In the genomic region with DNA sequence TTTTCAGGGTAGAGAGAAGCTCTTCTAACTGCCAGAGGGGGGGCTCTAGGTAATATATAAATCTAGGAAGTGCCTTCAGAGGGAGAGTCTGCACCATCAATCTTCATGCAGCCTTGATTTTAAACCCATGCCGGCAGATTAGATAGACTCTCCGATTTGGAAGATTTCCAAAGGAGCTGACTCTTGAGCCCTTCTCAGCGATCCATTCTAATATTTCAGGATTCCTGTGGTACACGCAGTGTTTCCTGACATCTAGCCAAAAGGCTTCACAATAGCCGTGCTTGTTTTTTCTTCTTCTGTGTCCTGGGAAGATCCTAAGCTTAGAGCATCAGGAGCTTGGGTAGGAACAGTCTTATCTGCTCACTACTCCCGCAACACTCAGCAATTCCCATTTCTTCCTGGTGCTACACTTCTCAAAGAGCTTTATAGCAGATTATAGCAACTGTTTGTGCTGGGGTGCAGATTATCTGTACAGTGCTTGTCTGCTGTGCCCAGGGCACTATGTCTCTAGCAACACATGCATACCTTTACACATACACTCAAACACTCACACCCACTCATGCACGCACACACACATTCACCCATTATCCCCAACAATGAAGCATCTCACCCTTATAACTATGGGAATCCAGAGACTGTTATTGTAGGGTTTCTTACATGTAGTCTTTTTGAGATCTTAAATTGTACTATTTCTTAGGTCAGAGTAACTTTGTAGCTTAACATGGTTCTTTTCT, we compare ENCODE assay signal across 10 mouse cellular contexts. TPM values are rescaled to one million over a fixed set of nuclear protein-coding genes. Genes with fewer than 3 reads are reported as not detected.
A peak's percentile ranks its signal among the peaks of the same experiment; 100 is the strongest.
DNase-seq lines count a peak whose midpoint lies in the region; ATAC-seq and TF ChIP-seq lines count a peak whose summit lies in the region.
"Had no signal": no experiment of that assay in that cellular context is flagged by ENCODE, and none has a peak within 500 bp of the region (broad histone marks: within the 10 kb centered on the region; RNA-seq: fewer than 3 reads in every experiment).

No protein-coding gene starts in this region.

- POLR2A ChIA-PET in Patski (lab: Charles Lee), result interaction anchor here (0.6 to 1.4 kb wide), 3 partner anchors 19 to 232 kb away, joined by 3 to 4 read pairs (median 4); no protein-coding TSS in a partner anchor

- intact Hi-C loops in heart, postnatal 10 days (cut with DNase I), result loop anchor here (5.0 to 10.0 kb wide), 2 partner anchors 203 to 1006 kb away; no protein-coding TSS in a partner anchor
- intact Hi-C loops in left cerebral cortex, postnatal 36 days (cut with DNase I), result loop anchor here (10.0 kb wide), 1 partner anchor 1006 kb away; no protein-coding TSS in a partner anchor

- H3K4me1 ChIP-seq in heart, embryonic 12.5 days (replicated peaks), result peaks cover 12% of the 10 kb centered on the region
- peaks cover 28% of the 10 kb centered on the region for H3K4me1 ChIP-seq in midbrain, embryonic 15.5 days

- CTCF ChIA-PET in Patski (lab: Charles Lee), result interaction anchor here (0.7 to 2.3 kb wide), 9 partner anchors 9 to 953 kb away, joined by 3 to 13 read pairs (median 3); no protein-coding TSS in a partner anchor

- in situ Hi-C loops in Patski (cut with MboI; ENCODE audit: low pct_unique_long_range_greater_than_20kb), result loop anchor here (5.0 to 25.0 kb wide), 6 partner anchors 364 to 1008 kb away; no protein-coding TSS in a partner anchor

- ATAC-seq in heart, embryonic 12.5 days (ENCODE audit: insufficient number of reproducible peaks, low FRiP score), result no peak
- ATAC-seq in Patski, result peak; percentile 2
- no peak for ATAC-seq in midbrain, embryonic 15.5 days (replicated peaks)

- H3K4me2 ChIP-seq in heart, embryonic 12.5 days, result peak overlapping the region; percentile 8; the same call in 1 of the 2 replicates
- peak overlapping the region; percentile 89 for H3K4me2 ChIP-seq in midbrain, embryonic 15.5 days

- no peak overlapping the region for H3K4me3 ChIP-seq in heart, embryonic 12.5 days
- H3K4me3 ChIP-seq in midbrain, embryonic 15.5 days, result peak overlapping the region; percentile 77

- H3K9ac ChIP-seq in heart, embryonic 12.5 days, result no peak overlapping the region
- H3K9ac ChIP-seq in midbrain, embryonic 15.5 days, result peak overlapping the region; percentile 4; the same call in 1 of the 2 replicates

- no peak for TF ChIP-seq CTCF in Patski (IDR thresholded peaks at IDR 0.05)

- no peak overlapping the region for H3K27ac ChIP-seq in heart, embryonic 12.5 days (ENCODE audit: poor library complexity, severe bottlenecking)
- H3K27ac ChIP-seq in midbrain, embryonic 15.5 days, result 0 out of 2 replicates have a peak overlapping the region, but pooled peaks have one; percentile 20
- H3K27ac ChIP-seq: left cerebral cortex, adult 2 months had no signal

- DNase-seq in heart, adult 8-10 months (ENCODE audit: low spot score), result no peak
- no peak for DNase-seq in Patski (ENCODE audit: low read depth, low spot score)
- DNase-seq in heart, postnatal 10 days, result peak; percentile 6 to 8
- no peak for DNase-seq in cerebellum, postnatal 4 days (ENCODE audit: low spot score in 2 of 2)
- no peak for DNase-seq in kidney, adult 11 months
- no peak for DNase-seq in left cerebral cortex, postnatal 36 days (ENCODE audit: low spot score in 2 of 2)

- 46% methylated on average over 7 of the region's 7 CpGs for WGBS in heart, embryonic 12.5 days
- 34% methylated on average over 7 of the region's 7 CpGs for WGBS in midbrain, embryonic 15.5 days

- no peaks in the 10 kb centered on the region; the same call in 1 of the 2 replicates for H3K27me3 ChIP-seq in heart, embryonic 12.5 days (replicated peaks)
- H3K27me3 ChIP-seq in Patski, result no peaks in the 10 kb centered on the region
- H3K27me3 ChIP-seq in midbrain, embryonic 15.5 days (replicated peaks), result 0 out of 2 replicates have a peak, but pooled peaks cover 2% of the 10 kb centered on the region
- H3K27me3 ChIP-seq: CH12.LX had no signal

- no peaks in the 10 kb centered on the region for H3K9me3 ChIP-seq in heart, embryonic 12.5 days (replicated peaks)
- H3K9me3 ChIP-seq in midbrain, embryonic 15.5 days, result no peaks in the 10 kb centered on the region

- no peaks in the 10 kb centered on the region for H3K36me3 ChIP-seq in heart, embryonic 12.5 days
- no peaks in the 10 kb centered on the region for H3K36me3 ChIP-seq in midbrain, embryonic 15.5 days (replicated peaks)

RNA-seq across cellular contexts. Expression of gene Gpc6, which starts 3.8 kb away (rescaled TPM):
- 15.9 and 17.0 TPM in 2 replicates for polyA plus RNA-seq in heart, embryonic 12.5 days (2016; fragmentation: Nextera tagmentation; extraction: Ambion mirVana)
- 10 to 100 TPM in 2 of 4 experiments, 1 to 10 TPM in 2; 7.7 to 10.5 (median 9.2) TPM for total RNA-seq in heart, adult 8-10 months (2022)
- polyA plus RNA-seq in Patski (2021), result 56.6 TPM
- total RNA-seq in heart, postnatal 10 days (2021), result 10 to 100 TPM; 37.0 to 40.2 TPM
- 20.5 and 21.1 TPM in 2 replicates for polyA plus RNA-seq in midbrain, embryonic 15.5 days (2015; fragmentation: Nextera tagmentation; extraction: Ambion mirVana)
- 10 to 100 TPM; 15.5 to 16.2 TPM for total RNA-seq in left cerebral cortex, postnatal 36 days (2021)
- total RNA-seq: CH12.LX had no signal

Comparison
In these comparisons a context has a peak if more than half of its experiments do, and no peak if none do; other contexts are left out.
1. DNase-seq: peak in heart, postnatal 10 days (2 of 2); none in heart, adult 8-10 months (single experiment), Patski (single experiment), cerebellum, postnatal 4 days (0 of 2), kidney, adult 11 months (single experiment) and left cerebral cortex, postnatal 36 days (0 of 2).